Mouse (Mus musculus): ENCODE results near the gene Vmn1r91.
"Not testable (repeated sequence)": the region's sequence is repeated elsewhere in the genome, so short reads cannot be mapped to it uniquely, and the experiment has no call there.

The Vmn1r91 gene

GRCm38 (mm10) chr7:20099380-20099779 is at the start of gene Vmn1r91:
Vmn1r91 (plus strand) TSS chr7:20099680.
- ATAC-seq (ENCODE audit: low TSS enrichment): not testable (repeated sequence)

GRCm38 (mm10) chr7:20064100-20064499 is 35.4 kb upstream of the Vmn1r91 start:
- not testable (repeated sequence) for ATAC-seq (ENCODE audit: low TSS enrichment)

GRCm38 (mm10) chr7:20078118-20078517 is 21.4 kb upstream of the Vmn1r91 start:
- not testable (repeated sequence) for ATAC-seq (ENCODE audit: low TSS enrichment)

- not testable (repeated sequence) for ATAC-seq (ENCODE audit: low TSS enrichment)
These were observed 23.0 kb downstream of the Vmn1r91 start, which contains the start of gene Gm16442 for GRCm38 (mm10) chr7:20122479-20122878. Gm16442 (minus strand) TSS chr7:20122579.

GRCm38 (mm10) chr7:20138988-20139387 is 39.5 kb downstream of the Vmn1r91 start, which contains the start of gene Vmn1r93:
Vmn1r93 (minus strand) TSS chr7:20139088.
- not testable (repeated sequence) for ATAC-seq (ENCODE audit: low TSS enrichment)

All from frontal cortex, adult (tissue).